Mouse (Mus musculus) embryonic fibroblast, embryonic 13.5 days (primary cell): Measurements from ENCODE around the gene Pdia5.

Experiments used
- CTCF ChIP-seq: IDR thresholded peaks from 2 replicates; pipeline ENCODE4 v1.5.1; 2011; ENCODE audit warnings: mild to moderate bottlenecking, control low read depth, low read length, moderate library complexity, borderline replicate concordance; ENCODE audit not compliant: insufficient read depth
- POLR2A ChIP-seq: IDR thresholded peaks from 2 replicates; pipeline ENCODE4 v1.6.1; 2011; ENCODE audit warnings: low read depth, mild to moderate bottlenecking, control low read depth, low read length, moderate library complexity

GRCm38 (mm10) chr16:35405348-35406080 lies 85.2 kb downstream of the Pdia5 start:
- no peak for TF ChIP-seq POLR2A
- no peak for TF ChIP-seq CTCF
